Mouse (Mus musculus): ENCODE results near the gene Herc3.

- no peak for TF ChIP-seq POLR2A (IDR thresholded peaks at IDR 0.05; ENCODE audit: control insufficient read depth in 1 of 2, insufficient read depth in 1 of 2, low read depth in 1 of 2, low read length in 2 of 2, poor library complexity in 1 of 2)
- TF ChIP-seq CHD2 (IDR thresholded peaks at IDR 0.05; ENCODE audit: low read length), result no peak
- no peak for TF ChIP-seq ETS1 (IDR thresholded peaks at IDR 0.05; ENCODE audit: low read depth, low read length)
- TF ChIP-seq MEF2A (IDR thresholded peaks at IDR 0.05; ENCODE audit: extremely low read depth, insufficient replicate concordance, low read depth, low read length, poor library complexity, severe bottlenecking), result no peak
- no peak for TF ChIP-seq EP300 (IDR thresholded peaks at IDR 0.05; ENCODE audit: low read depth in 1 of 2, low read length in 2 of 2)
- TF ChIP-seq JUND (IDR thresholded peaks at IDR 0.05; ENCODE audit: low read depth, low read length), result no peak
- no peak for TF ChIP-seq SMC3 (IDR thresholded peaks at IDR 0.05; ENCODE audit: low read depth, low read length)
Measured at GRCm38 (mm10) chr6:58920735-58921134, 89.5 kb downstream of the Herc3 start.

Data from MEL (cell line).